Mouse (Mus musculus): Measurements from ENCODE around the gene Il22.
"Not testable (repeated sequence)": the region's sequence is repeated elsewhere in the genome, so short reads cannot be mapped to it uniquely, and the experiment has no call there.

Il22 gene

GRCm38 (mm10) chr10:118204642-118205041 lies at the start of gene Il22:
Il22 (plus strand) TSS chr10:118204942.
- DNase-seq (ENCODE audit: low spot score in 2 of 2) = no peak

- no peak for DNase-seq (ENCODE audit: low spot score in 2 of 2)
Observed at GRCm38 (mm10) chr10:118155932-118156331, 48.8 kb upstream of the Il22 start.

- DNase-seq (ENCODE audit: low spot score in 2 of 2) = peak; percentile 80 to 87
Observed at GRCm38 (mm10) chr10:118161131-118161530, 43.6 kb upstream of the Il22 start.

GRCm38 (mm10) chr10:118169212-118169611 lies 35.5 kb upstream of the Il22 start:
- DNase-seq (ENCODE audit: low spot score in 2 of 2) = no peak

GRCm38 (mm10) chr10:118172416-118172815 lies 32.3 kb upstream of the Il22 start:
- no peak for DNase-seq (ENCODE audit: low spot score in 2 of 2)

- DNase-seq (ENCODE audit: low spot score in 2 of 2) = peak in 1 of 2 experiments; percentile 13
Observed at GRCm38 (mm10) chr10:118172876-118173275, 31.9 kb upstream of the Il22 start.

- not testable (repeated sequence) for DNase-seq (ENCODE audit: low spot score in 2 of 2)
Observed at GRCm38 (mm10) chr10:118175542-118175941, 29.2 kb upstream of the Il22 start.

GRCm38 (mm10) chr10:118178735-118179151 lies 26.0 kb upstream of the Il22 start:
- no peak for DNase-seq (ENCODE audit: low spot score in 2 of 2)

GRCm38 (mm10) chr10:118179265-118179664 lies 25.5 kb upstream of the Il22 start:
- DNase-seq (ENCODE audit: low spot score in 2 of 2) = no peak

- not testable (repeated sequence) for DNase-seq (ENCODE audit: low spot score in 2 of 2)
Observed at GRCm38 (mm10) chr10:118195150-118195549, 9.6 kb upstream of the Il22 start.

GRCm38 (mm10) chr10:118215719-118216393 lies 11.1 kb downstream of the Il22 start:
- DNase-seq (ENCODE audit: low spot score in 2 of 2) = not testable (repeated sequence)

- not testable (repeated sequence) for DNase-seq (ENCODE audit: low spot score in 2 of 2)
Observed at GRCm38 (mm10) chr10:118227629-118228028, 22.9 kb downstream of the Il22 start.

- not testable (repeated sequence) for DNase-seq (ENCODE audit: low spot score in 2 of 2)
Observed at GRCm38 (mm10) chr10:118232607-118233006, 27.9 kb downstream of the Il22 start.

- not testable (repeated sequence) for DNase-seq (ENCODE audit: low spot score in 2 of 2)
Observed at GRCm38 (mm10) chr10:118240680-118241079, 35.9 kb downstream of the Il22 start, which contains the start of gene Gm32717. Gm32717 (minus strand) TSS chr10:118240780.

GRCm38 (mm10) chr10:118249006-118249595 lies 44.4 kb downstream of the Il22 start:
- peak; percentile 17 to 23 for DNase-seq (ENCODE audit: low spot score in 2 of 2)

- peak; percentile 31 to 38 for DNase-seq (ENCODE audit: low spot score in 2 of 2)
Observed at GRCm38 (mm10) chr10:118250852-118251295, 46.1 kb downstream of the Il22 start.

GRCm38 (mm10) chr10:118258388-118258787 lies 53.6 kb downstream of the Il22 start, which contains the start of gene Gm32802:
Gm32802 (plus strand) TSS chr10:118258688.
- DNase-seq (ENCODE audit: low spot score in 2 of 2) = not testable (repeated sequence)

Data from frontal cortex, postnatal 36 days (tissue).